Mouse (Mus musculus): ENCODE measurements at regions not wholly inside any gene's neighbourhood (a gene's known extent, or its start where the extent isn't known, plus 50 kb on each side); places are given as distances from the start of the nearest gene placed in this dataset.
"Not testable (repeated sequence)": the region's sequence is repeated elsewhere in the genome, so short reads cannot be mapped to it uniquely, and the experiment has no call there.

DNA sequence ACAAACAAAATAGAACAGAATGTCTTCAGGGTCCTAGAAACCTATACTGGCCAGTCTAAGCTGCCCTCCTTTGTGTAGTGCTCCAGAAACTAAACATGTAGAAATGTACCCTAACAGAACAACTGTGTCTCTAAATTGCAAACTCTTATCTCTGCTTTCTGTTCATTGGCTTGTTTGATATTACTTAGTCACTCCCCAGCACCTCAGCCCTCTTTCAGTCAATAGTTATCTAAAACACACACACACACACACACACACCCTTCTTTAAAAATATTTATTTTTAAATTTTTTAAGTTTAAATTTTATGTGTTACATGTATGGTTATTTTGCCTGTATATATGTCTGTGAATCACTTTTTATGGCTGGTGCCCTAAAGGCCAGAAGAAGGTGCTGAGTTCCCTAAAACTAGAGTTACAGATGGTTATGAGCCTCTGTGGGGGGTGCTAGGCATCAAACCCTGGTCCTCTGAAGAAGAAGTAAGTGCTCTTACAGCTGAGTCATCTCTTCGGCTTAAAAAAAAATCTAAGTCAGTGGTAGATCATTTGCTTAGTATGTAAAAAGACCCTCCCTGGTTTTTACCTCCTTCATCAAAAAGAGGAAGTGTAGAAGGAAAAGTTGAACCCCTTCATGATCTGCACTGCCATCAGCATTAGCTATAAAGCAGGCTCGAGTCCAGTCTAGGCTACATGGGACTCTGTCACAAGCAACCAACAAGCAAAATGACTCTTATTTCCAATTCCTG is 96.6 kb upstream of the C9orf72 start:
- Histone ChIP-seq H3K4me2 (replicated peaks; ENCODE audit: low read depth, low read length) (no peak overlapping the region), H3K9me3 (ENCODE audit: low read length) (no peaks in the 10 kb centered on the region), H3K27me3 (replicated peaks; ENCODE audit: insufficient read depth, low read length) (no peaks in the 10 kb centered on the region), H3K9ac (replicated peaks; ENCODE audit: low read depth) (no peak overlapping the region), H3K4me3 (ENCODE audit: low read depth, low read length) (no peak overlapping the region), H3K27ac (ENCODE audit: low read length) (no peak overlapping the region), H3K36me3 (ENCODE audit: insufficient read depth, low read length) (no peaks in the 10 kb centered on the region), H3K4me1 (ENCODE audit: insufficient read depth, low read depth, low read length) (no peaks in the 10 kb centered on the region)
- WGBS = 91% methylated on average over 2 of the region's 2 CpGs
- DNase-seq (ENCODE audit: low spot score) (no peak), ATAC-seq (no peak)
- no peak for TF ChIP-seq CTCF (IDR thresholded peaks at IDR 0.05)
- no peak for TF ChIP-seq EP300 (IDR thresholded peaks at IDR 0.05)

DNA sequence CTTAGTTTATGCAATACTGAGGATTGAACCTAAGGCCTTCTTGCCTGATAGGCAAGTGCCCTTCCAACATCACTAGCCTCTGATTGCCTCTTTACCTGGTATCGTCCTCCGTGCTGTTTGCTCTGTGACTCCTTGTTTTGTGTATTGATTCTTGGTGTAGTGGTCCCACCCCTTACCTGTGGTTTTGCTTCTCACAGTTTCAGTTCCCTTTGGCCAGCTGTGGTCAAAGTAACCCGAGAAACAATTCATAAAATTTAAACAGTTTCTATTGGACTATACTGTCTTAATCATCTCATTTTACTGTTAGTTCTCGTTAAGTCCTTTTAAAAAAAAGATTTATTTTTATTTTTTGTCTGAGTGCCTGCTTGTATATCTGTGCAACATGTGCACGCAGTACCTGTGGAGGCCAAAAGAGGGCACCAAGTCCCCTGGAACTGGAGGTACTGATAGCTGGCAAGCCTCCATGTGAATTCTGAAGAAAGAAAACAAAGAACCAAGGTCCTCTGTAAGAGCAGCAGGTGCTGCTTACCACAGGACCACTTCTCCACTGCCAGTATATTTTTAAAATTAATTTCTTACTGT is 84.5 kb upstream of the C9orf72 start:
- no peaks in the 10 kb centered on the region for H3K9me3 ChIP-seq (ENCODE audit: low read length)
- WGBS = 65% methylated on average over 5 of the region's 5 CpGs
- TF ChIP-seq CTCF (IDR thresholded peaks at IDR 0.05) (peak; percentile 51), EP300 (IDR thresholded peaks at IDR 0.05) (no peak)
- H3K9ac ChIP-seq (replicated peaks; ENCODE audit: low read depth) = no peak overlapping the region
- no peaks in the 10 kb centered on the region for H3K4me1 ChIP-seq (ENCODE audit: insufficient read depth, low read depth, low read length)
- ATAC-seq (no peak), DNase-seq (ENCODE audit: low spot score) (no peak)
- no peaks in the 10 kb centered on the region for H3K36me3 ChIP-seq (ENCODE audit: insufficient read depth, low read length)
- H3K4me3 ChIP-seq (ENCODE audit: low read depth, low read length) = no peak overlapping the region
- no peak overlapping the region for H3K27ac ChIP-seq (ENCODE audit: low read length)
- no peaks in the 10 kb centered on the region for H3K27me3 ChIP-seq (replicated peaks; ENCODE audit: insufficient read depth, low read length)
- no peak overlapping the region for H3K4me2 ChIP-seq (replicated peaks; ENCODE audit: low read depth, low read length)

DNA sequence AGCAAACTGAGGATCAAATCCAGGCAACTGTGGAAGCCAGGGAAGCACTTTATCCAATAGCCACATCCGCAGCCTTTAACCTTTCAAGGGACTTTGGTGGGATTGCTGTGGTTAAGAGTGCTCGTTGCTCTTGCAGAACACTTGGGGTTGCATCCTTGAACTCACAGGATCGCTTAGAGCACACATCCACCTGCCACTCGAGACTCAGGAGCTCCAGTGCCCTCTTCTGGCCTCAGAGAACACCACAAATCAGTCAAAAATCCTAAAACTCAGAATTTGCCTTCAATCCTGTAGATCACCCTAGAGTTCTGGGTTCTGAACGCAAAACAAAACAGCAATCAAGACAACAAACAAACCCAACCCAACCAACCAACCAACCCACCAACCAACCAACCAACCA is 82.2 kb upstream of the C9orf72 start:
- Histone ChIP-seq H3K4me3 (ENCODE audit: low read depth, low read length) (no peak overlapping the region), H3K9me3 (ENCODE audit: low read length) (no peaks in the 10 kb centered on the region), H3K27me3 (replicated peaks; ENCODE audit: insufficient read depth, low read length) (no peaks in the 10 kb centered on the region), H3K36me3 (ENCODE audit: insufficient read depth, low read length) (no peaks in the 10 kb centered on the region), H3K4me1 (ENCODE audit: insufficient read depth, low read depth, low read length) (no peaks in the 10 kb centered on the region), H3K27ac (ENCODE audit: low read length) (no peak overlapping the region), H3K9ac (replicated peaks; ENCODE audit: low read depth) (no peak overlapping the region), H3K4me2 (replicated peaks; ENCODE audit: low read depth, low read length) (no peak overlapping the region)
- TF ChIP-seq CTCF (IDR thresholded peaks at IDR 0.05) (no peak), EP300 (IDR thresholded peaks at IDR 0.05) (no peak)
- no peak for ATAC-seq
- WGBS = 59% methylated on average over 5 of the region's 5 CpGs
- no peak for DNase-seq (ENCODE audit: low spot score)

DNA sequence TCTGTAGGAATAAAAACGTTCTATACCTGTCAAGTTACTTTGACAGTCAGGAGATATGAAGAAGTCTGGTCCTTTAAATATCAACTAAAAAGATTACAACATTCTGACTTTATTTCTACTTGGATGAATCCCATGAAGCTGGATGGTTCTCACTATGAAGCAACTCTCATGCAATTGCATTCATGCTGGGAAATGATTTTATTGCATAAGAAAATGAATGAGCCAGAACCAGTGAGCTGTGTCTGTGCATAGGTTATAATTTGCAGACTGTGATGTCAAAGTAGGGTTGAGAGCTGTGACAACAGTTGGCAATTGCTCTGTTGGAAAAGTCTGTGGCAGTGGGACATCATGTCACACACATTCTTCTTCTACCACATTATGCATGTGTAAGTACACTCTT is 79.2 kb upstream of the C9orf72 start:
- H3K9me3 ChIP-seq (ENCODE audit: low read length) = no peaks in the 10 kb centered on the region
- H3K9ac ChIP-seq (replicated peaks; ENCODE audit: low read depth) = no peak overlapping the region
- H3K4me3 ChIP-seq (ENCODE audit: low read depth, low read length) = no peak overlapping the region
- peak; percentile 58 for ATAC-seq
- no peaks in the 10 kb centered on the region for H3K4me1 ChIP-seq (ENCODE audit: insufficient read depth, low read depth, low read length)
- no peak overlapping the region for H3K27ac ChIP-seq (ENCODE audit: low read length)
- no peak overlapping the region for H3K4me2 ChIP-seq (replicated peaks; ENCODE audit: low read depth, low read length)
- 33% methylated on average over 1 of the region's 1 CpGs for WGBS
- H3K27me3 ChIP-seq (replicated peaks; ENCODE audit: insufficient read depth, low read length) = no peaks in the 10 kb centered on the region
- no peaks in the 10 kb centered on the region for H3K36me3 ChIP-seq (ENCODE audit: insufficient read depth, low read length)
- DNase-seq (ENCODE audit: low spot score) = peak; percentile 72
- TF ChIP-seq CTCF (IDR thresholded peaks at IDR 0.05) (no peak), EP300 (IDR thresholded peaks at IDR 0.05) (peak; percentile 40; the same call in 1 of the 2 replicates)

DNA sequence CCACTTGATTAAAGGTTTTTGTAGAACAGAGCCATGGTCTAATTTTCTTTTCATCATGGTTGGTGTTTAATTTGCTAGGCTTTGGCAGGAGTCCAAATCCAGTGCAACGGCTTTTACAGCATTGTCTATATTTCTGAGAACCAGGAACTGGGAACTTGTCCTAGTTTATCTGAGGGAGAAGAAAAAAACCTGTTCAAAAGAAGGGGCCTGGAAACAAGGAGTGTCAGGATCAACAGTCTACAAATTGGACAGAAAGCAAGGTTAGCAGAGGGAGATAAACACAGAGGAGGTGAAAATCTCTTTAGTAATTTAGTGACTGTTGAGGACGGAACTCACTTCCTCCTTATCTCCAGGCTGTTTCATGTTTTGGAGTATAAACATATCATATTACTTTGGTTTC is 74.9 kb upstream of the C9orf72 start:
- ATAC-seq (no peak), DNase-seq (ENCODE audit: low spot score) (no peak)
- H3K27ac ChIP-seq (ENCODE audit: low read length) = no peak overlapping the region
- TF ChIP-seq CTCF (IDR thresholded peaks at IDR 0.05) (no peak), EP300 (IDR thresholded peaks at IDR 0.05) (no peak)
- 19% methylated on average over 2 of the region's 2 CpGs for WGBS
- no peaks in the 10 kb centered on the region for H3K36me3 ChIP-seq (ENCODE audit: insufficient read depth, low read length)
- H3K4me3 ChIP-seq (ENCODE audit: low read depth, low read length) = no peak overlapping the region
- H3K4me1 ChIP-seq (ENCODE audit: insufficient read depth, low read depth, low read length) = no peaks in the 10 kb centered on the region
- no peaks in the 10 kb centered on the region for H3K9me3 ChIP-seq (ENCODE audit: low read length)
- no peak overlapping the region for H3K4me2 ChIP-seq (replicated peaks; ENCODE audit: low read depth, low read length)
- H3K9ac ChIP-seq (replicated peaks; ENCODE audit: low read depth) = no peak overlapping the region
- no peaks in the 10 kb centered on the region for H3K27me3 ChIP-seq (replicated peaks; ENCODE audit: insufficient read depth, low read length)

- not testable (repeated sequence) for DNase-seq (ENCODE audit: low spot score); H3K27me3 ChIP-seq (replicated peaks; ENCODE audit: insufficient read depth, low read length); H3K4me1 ChIP-seq (ENCODE audit: insufficient read depth, low read depth, low read length); H3K9ac ChIP-seq (replicated peaks; ENCODE audit: low read depth); H3K4me3 ChIP-seq (ENCODE audit: low read depth, low read length); H3K4me2 ChIP-seq (replicated peaks; ENCODE audit: low read depth, low read length); H3K36me3 ChIP-seq (ENCODE audit: insufficient read depth, low read length); H3K9me3 ChIP-seq (ENCODE audit: low read length); H3K27ac ChIP-seq (ENCODE audit: low read length); ATAC-seq
- WGBS = 61% methylated on average over 4 of the region's 4 CpGs
These were observed 74.4 kb upstream of the C9orf72 start for GRCm38 (mm10) chr4:35300374-35300773.
